Mouse (Mus musculus): ENCODE data around the gene Pard3b.

Pard3b gene

DNA sequence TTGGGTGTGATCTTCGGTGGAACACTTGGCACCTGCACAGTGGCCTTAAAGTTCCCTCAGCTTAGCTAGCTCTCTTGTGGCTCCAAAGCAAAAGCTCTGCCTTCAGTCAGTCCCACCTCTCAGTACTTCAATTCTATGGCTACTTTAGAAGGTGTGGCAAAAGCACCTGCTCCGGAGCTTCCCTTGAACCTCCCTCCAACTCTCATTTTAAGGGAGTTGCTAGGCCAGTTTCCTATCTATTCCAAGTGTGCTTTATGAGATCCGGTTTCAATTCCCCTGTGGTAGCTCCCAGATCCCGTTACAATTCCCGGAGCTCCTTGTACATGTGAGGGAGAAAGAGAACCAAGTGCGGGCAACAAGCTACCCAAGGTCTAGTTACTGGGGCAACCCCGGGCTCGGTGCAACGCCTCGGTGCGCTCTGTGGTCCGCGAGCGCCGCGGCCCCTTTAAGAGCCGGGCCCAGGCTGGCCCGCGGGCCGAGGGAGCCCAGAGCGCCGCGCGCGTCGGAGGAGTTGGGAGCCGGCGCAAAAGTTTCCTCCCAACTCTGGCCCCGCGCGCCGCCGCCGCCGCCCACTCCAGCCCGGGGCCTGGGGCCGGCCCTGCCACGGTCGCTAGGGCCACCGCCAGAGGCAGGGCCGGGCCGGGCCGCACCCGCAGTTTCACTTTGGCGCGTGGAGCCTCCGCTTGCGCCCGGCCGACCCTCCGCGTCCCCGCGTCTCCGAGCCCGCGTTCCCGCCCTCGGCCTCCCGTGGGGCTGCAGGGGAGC, at the start of gene Pard3b:
Gene Pard3b (plus strand): TSS at position 478 of the 765 bp plus-strand sequence.
- peak; percentile 65 for DNase-seq (ENCODE audit: low spot score)

DNA sequence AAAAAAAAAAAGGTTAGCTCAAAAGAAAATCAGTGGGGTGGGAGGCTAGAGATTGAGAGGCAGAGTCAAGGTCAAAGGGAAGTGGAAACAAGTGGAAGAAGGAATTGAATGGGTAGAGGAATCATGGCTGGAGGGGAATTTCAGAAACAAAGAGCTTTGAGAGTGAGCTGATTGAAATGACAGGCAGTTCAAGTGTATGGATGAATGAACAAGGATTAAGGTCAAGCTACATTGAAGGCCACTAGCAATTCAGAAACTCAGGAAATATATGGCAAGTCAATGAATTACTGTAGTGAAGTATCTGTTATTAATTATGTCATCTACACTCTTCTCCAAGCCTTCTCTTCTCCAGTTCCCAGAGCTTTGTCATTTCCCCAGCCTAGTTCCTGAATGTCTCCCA, 22.4 kb upstream of the Pard3b start:
- DNase-seq (ENCODE audit: low spot score), result no peak

DNA sequence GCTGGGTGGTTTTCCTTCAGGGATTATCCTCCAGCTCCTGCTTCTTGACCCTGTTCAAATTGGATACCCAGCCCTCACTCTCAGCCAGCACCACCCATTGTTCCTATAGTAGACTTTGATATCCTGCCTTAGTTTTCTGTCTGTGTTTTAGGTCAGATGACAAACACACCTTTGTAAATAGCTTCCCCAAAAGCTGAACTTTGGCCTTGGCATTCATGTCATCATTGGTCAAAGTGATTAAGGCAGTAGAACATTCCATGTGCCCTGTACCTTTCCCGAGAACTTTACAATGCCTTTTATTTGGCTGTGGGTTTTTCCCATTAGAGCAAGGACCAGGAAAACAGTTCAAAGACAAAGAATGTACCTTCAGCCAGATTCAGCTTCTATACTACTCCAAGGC, 18.0 kb upstream of the Pard3b start:
- DNase-seq (ENCODE audit: low spot score), result no peak

DNA sequence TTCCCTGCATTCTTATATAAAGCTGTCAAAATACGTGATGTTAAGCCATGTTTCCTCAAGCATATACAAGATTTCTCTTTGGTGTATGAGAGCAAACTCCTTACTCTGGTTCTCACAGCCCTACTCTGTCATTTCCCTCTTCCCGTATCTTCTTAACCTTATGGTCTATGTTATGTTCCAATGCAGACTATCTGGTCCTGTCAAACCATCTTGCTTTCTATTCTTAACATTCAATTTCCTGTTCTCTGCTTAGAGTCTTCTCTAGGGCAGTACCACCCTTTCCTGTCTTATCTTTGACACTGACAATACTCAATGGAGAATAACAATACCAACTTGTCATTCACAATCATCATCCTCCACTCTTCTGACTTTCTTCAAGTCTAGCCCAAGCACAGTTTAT, 8.8 kb upstream of the Pard3b start:
- no peak for DNase-seq (ENCODE audit: low spot score)

DNA sequence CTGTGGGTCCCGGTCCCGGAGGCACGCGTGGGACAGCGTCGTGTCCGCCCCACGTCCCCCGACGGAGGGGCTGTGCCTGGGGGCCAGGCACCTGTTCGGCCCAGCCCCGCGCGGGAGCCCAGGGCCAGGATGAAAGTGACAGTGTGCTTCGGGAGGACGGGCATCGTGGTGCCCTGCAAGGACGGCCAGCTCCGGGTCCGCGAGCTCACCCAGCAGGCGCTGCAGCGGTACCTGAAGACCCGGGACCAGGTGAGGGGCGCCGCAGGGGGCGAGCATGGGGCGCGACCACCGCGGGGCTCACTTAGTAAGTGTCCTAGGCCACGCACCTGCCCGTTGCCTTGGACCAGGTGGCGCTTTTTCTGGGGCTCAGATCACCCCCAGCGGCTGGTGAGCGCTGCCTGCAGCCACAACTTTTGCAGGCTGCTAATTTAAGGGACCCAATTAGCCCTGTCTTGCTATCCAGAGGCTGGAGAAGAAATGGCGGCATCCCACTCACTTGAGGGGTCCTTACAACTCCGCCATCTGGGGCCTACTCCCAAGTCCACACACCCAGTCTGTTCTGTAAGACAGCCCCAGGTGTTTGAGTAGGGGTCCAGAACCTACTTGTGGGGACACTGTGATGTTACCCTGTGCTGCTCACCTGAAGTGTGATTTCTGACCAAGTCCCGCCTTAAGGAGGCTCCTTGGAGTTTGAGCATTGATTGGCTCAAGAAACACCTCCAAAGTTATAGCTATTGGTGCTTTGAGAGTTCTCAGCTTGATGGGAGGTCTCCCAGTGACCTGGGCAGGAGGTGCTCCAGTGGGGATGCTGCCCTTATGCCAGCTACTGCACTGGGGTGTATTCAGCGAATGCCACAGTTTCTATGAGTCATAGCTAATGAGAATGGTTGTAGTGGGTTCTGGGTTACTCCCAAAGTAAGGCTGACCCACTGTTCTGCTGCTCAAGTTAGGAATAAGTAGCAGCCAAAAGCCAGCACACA, 780 bp downstream of the Pard3b start:
- DNase-seq (ENCODE audit: low spot score), result no peak

DNA sequence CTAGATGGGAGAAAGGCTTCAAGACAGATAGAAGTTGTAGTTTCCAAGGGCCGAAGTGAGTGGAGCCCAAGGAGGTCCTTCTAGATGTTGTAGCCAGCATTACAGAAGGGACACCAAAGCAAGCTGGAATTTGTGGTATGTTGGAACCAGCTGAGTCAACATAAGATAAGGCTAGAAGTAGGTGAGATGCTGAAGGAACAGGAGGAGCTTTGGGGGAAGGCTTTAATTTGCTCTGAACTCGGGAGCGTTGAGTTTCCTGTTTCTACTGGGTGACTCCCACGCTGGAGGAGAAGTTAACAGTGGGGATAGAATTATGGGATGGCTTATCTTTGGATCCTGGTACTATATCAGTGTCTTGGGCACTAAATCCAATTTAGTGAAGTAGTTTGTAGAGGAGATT, 3.3 kb downstream of the Pard3b start:
- DNase-seq (ENCODE audit: low spot score), result no peak

DNA sequence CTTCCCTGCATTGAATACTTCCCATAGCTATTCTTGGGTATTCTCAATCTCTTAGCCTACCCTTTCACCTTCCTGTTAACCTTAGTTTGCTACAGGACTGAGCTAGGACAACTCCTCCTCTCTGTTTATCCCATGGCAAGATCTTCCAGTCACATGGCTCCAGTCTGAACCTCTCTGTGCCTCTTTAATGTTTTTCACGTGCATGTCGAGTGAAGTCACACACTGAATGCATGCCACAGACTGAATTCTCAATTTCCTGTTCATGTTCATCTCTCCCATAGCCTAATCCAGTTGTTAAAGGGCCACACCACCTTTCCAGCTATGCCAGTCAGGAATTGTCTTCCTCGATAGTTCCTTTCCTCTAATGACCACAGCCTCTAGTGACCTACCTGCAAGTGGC, 6.4 kb downstream of the Pard3b start:
- no peak for DNase-seq (ENCODE audit: low spot score)

DNA sequence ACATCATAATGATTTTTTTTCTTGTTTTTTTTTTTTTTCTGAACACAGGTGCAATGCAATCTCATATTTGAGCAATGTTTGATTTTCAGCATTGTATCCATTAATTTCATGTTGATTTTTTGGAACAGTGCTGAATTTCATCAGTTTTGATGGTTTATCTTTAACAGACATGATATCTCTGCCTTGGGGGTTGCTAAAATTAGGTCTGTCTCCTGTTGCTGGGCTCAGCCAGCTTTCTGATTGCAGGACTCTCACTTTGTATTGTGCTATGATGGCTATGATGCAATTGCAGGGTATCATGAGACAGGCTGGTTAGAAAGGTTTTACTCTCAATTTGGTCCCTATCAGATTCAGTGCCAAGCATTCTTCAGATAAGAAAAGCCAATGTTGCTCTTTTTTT, 11.3 kb downstream of the Pard3b start:
- no peak for DNase-seq (ENCODE audit: low spot score)

DNA sequence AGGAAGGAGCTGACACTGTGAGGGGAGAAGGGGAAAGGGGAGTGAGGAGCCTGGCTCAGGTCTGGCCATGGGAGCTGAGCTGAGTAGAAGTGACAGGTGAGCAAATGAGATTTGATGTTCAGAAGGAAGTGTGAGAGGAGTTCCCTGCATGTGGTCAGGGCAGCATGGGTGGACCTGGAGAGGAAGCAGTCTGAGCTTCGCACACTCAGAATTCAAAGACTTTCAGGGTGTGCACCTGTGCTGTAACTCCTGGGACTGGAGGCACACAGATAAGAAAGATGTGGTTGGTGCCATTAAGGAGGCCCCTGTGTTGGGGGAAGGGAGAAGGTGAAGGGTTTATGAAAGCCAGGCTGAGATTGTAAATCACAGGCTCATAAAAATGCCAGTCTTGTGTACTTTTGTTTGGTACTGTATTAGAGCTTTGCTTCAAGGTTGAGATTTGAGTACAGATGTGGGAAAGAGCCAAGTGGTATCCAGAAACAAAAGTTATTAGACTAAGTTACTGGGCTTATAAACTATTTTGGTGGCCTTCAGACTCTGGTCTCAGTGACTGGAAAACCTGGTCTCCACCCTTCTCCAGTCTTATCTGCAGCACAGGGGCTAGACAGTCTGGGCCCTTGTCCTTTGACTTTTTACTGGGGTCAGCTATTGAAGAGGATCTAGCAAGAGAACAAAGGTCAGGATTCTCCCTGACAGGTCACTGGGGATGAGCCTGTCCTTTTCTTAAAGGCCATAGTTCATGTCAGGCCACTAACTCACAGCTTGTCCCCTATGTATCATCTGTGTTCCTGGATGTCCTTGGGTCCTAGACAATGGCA, 13.0 kb downstream of the Pard3b start:
- DNase-seq (ENCODE audit: low spot score), result no peak

DNA sequence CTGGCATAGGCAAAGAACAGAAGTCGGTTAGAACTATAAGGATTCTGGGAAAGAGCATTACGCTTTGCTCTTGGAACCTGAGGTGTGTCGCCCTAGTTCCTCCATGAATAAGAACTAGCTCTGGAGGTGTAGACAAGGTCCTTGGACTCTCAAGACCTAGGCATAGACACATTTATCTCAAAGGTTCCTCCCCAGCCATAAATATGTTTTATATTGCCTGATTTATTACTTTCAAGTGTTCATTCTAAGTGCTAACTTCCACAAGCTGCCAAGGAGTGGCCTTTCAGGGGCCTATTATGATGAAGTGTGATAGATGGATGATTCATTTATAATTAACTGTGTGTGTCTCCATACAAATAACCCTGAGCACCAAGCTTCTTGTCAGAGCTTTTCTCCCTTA, 19.1 kb downstream of the Pard3b start:
- no peak for DNase-seq (ENCODE audit: low spot score)

DNA sequence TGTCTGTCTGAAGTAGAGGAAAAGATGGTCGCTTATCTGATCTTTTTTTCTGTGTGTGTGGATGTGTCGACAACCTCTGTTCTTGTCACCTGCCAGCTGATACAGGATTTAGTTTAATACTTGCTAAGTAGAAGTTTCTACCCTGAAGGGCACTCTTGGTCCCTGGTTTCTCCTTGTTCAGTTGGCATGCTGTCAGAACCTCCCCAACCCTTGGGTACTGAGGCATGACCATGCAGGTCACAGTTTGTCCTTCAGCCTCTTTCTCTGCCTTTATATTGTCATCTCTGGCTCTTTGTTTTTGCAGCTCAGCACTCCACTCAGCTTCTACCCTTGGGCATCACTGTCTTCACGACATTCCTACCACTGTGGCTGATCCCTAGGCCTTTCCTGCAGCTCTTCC, 21.3 kb downstream of the Pard3b start:
- no peak for DNase-seq (ENCODE audit: low spot score)

DNA sequence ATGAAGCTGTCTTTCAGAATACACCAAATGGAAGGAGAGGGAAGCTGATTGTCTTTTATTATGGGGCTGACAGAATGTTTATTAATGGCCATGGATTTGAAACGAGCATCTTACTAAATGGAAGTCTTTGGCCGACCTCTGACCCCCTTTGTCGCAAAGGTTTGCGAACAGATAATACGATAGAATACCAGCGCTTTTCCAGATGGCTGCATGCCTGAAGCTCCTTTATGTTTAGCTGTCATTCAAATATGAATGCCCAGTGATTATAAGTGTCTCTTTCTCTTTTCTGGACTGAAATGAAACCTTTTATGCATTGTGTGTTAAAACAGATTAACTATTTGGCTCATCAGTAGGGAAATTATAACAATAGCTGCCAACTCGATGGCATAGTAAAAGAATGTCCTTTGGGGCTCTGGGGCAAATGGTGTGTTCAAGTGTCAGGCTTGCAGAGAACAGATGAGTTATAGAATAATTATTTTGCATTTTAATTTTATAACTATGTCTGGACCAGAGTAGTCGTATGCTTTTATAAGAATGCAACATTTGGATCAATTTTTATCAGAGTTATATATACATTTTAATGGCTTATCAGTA, 46.7 kb downstream of the Pard3b start:
- no peak for DNase-seq (ENCODE audit: low spot score)

DNA sequence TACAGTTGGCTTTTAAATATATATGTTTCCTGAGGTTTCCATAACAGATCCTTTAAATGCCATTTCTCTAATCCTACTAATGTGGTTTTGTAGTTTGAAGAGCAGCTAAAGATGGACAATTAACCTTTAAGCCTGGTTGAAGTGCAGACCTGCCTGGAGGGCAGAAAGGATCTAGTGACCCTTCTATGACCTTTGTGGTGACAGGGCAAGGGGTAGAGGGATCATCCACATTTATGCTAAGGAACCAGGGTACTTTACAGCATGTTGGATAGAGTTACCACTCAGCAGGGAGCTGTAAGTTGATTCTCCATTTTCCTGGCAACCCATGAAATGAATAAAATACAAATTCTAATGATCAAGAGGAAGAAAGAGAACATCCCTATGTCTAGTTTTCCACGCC, 47.3 kb downstream of the Pard3b start:
- DNase-seq (ENCODE audit: low spot score), result no peak

DNA sequence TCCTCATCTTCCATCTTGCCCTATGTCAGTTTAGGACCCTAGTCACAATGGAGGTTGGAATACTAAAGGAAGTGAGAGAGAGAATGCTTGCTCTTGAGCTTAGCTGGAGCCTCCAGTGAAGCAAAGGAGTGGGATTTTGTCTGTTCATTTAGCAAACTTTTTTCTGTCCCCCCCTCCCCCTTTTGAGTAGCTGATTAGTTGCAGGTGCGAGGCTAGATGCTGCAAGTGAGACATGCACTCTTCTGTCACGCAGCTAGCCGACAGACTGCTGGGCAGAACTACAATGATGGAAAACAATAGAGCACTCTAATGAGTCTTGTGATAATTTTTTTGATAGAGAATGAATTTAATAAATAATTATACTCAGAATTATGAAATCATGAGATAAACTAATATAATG, 49.7 kb downstream of the Pard3b start:
- no peak for DNase-seq (ENCODE audit: low spot score)

DNA sequence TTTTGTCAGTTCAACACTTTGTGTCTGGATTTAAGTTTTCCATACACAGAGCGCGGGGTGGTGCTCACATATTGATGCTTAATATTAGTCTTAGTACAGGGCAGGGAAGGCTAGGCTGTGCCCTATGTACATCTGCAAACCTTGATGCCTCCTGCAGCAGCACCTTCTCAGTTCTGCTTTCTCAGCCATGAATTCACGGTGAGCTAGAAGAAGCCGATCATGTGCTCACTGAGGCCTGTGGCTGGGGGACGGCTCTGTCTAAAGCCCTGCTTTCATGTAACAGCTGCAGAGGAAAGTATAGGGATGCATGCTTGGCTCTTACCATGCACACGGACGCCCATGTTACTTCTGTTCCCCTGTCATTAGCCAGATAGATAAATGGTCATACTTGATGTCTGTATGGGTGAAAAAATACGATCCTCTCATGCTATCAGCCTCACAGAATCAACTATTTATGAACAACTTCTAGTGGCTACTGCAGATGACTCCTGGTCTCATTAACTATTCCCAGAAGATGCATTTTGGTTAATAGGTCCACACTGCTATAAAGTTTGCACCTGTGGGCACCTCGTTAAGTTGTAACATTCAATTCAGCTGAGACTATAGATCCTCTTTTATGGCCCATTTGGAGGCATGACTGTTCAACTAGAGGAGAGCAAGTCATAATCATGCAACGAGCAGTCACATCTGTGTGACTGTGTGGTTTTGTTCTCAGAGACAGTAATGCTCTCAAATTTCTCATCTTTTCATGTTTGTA, 60.0 kb downstream of the Pard3b start:
- no peak for DNase-seq (ENCODE audit: low spot score)

DNA sequence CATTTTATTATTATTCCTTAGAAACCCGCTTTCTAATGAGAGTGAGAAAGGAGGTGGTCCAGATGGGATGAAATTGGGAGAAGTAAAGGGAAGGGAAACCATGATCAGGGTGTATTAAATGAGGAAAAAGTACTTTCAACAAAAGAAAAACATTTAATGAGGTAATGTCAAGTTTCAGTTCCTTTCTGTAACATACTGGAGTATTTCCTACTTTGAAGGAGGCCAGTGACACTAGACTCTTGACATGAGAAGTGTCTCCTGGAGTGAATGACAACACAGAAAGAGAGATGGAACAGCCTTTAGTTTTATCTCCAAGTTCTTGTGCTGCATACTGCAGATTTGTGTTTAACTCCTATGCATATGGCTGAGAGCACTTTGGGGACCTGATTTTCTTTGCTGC, 71.2 kb downstream of the Pard3b start:
- DNase-seq (ENCODE audit: low spot score), result no peak

DNA sequence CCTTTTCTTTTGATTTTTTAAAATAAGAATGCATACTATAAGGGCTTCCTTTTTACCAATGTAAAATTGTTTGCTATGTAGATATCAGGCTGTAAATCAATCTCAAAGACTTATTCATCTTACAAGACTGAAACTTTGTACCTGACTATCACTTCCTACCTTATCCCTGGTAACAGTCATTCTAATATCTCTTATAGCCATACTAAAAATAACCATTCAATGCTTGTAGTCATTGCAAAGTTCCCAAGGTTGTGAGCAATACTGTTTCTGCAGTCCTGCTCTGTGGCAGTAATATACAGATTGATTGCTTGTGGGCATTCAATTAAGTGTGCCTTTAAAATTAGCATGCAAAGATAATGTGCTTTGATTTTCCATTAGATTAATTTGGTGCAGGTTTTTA, 72.9 kb downstream of the Pard3b start:
- no peak for DNase-seq (ENCODE audit: low spot score)

DNA sequence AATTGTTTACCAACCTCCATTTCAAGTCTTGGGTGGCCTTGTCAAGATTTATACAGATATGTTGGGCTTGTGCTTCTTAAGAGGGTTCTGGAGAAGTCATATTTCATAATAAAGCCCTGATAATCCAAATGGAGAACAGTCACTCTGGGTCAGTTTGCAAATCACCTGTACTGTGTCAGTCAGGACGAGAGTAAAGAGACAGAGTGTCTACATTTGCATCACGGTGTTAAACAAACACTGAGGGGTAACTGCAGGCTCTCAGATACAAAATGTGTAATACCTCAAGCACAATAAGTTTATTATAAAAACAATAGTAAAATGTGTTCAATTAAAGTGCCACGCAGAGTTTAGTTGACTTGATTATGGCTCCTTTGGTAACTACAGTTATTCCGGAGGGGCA, 91.0 kb downstream of the Pard3b start:
- DNase-seq (ENCODE audit: low spot score), result no peak

DNA sequence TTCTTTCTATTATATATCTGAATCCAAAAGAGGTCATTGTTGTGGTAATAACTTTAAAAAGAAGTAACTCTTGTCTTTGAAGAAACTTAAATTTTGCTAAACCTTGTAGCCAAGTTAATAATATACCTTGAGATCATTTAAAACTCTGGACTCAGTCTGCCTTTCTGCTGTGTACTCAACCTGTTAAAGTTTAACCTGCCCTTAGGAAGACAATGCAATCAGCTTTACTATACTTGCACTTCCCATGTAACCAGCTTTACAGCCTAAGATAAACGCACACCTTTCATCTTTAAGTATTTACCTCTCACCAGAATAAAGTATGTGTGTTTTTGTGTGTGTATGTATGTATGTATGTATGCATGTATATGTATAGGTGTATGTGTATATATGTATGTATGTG, 97.9 kb downstream of the Pard3b start:
- DNase-seq (ENCODE audit: low spot score), result no peak

DNA sequence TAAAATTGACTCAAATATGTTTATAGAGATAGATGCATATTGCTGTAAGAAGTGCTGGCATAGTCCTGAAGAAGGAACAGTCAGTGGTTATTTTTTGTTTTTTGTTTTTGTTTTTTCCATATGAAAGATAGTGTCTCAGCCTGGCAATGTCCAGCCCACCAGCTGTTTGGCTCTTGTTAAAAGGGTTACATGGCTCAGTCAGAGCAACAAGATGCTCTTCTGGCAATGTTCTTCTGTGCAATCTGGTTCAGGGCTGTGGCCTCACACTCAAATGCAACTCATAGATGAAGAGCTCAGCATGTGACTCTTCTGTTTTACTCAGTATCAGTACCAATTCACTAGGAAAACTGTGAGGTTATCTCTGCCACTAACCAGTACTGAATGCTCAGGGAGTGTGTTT, 104.2 kb downstream of the Pard3b start:
- no peak for DNase-seq (ENCODE audit: low spot score)

DNA sequence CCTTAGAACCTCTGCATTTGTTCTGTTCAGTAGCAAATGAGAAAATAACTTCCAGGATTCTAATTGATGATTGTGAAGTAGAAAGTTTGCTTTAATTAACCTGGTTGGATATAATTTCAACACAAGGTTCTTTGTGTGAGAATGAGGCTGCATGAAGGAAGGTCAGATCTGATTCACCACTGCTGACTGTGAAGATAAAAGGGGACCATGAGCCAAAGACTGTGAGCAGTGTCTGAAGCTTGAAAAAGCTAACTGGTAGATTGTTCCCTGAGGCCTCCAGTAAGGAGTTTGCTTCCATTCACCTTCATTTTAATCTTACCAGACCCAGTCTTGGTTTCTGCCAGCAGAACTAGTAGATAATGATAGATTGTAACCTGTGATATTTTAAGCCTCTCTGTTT, 108.9 kb downstream of the Pard3b start:
- no peak for DNase-seq (ENCODE audit: low spot score)

Data from ovary, postnatal 14 days (tissue).